Mouse (Mus musculus): ENCODE measurements around the gene Tbc1d8.

DNA sequence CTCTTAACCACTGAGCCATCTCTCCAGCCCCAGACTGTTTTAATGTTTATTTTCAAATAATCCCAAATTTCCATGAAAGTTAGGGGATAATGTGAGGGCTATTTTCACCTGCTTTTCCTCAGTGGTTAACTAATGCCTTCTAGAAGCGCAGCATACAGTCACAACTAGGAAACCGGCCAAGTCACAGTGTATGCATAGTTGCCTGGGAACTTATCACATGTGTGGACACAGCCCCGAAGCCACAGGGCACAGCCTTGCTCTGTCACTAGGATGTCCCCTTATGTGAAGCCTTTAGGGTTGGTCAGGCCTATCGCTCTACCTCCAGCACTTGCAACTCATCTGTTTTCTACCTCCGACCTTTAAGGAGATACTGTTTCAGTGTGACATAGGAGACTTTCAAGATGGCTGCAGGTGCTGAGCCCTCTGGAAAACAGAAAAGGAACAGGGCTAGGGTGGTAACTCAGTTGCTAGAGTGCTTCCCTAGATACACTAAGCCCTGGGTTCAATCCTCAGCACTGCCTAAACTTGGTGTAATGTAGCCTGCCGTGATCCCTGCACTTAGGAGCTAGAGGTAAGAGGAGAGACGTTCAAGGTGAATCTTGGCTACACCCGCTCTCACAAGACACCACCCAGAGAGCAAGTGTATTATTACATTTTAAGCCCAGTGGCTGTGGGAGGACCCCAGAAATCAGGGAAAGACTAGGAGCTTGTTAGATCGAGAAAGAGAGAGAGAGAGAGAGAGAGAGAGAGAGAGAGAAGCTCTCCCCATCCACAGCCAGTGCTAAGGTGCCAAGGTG, 48.0 kb upstream of the Tbc1d8 start:
- TF ChIP-seq CTCF (IDR thresholded peaks at IDR 0.05; ENCODE audit: insufficient read depth, low read depth, low read length) (no peak), POLR2A (IDR thresholded peaks at IDR 0.05; ENCODE audit: insufficient read depth, low read depth, low read length) (no peak)
